Mouse (Mus musculus) erythroblast, adult 5-6 weeks (primary cell): ENCODE data around the gene Ptpa. TPM values are rescaled to one million over a fixed set of nuclear protein-coding genes. Genes with fewer than 3 reads are reported as not detected.
"Not testable (repeated sequence)": the region's sequence is repeated elsewhere in the genome, so short reads cannot be mapped to it uniquely, and the experiment has no call there.

Source experiments
- ATAC-seq: replicated peaks from 2 replicates; pipeline ENCODE4 v1.8.0; 2016; ENCODE audit warnings: moderate number of reproducible peaks, mild to moderate bottlenecking, moderate TSS enrichment, inconsistent platforms; ENCODE audit not compliant: poor library complexity, low FRiP score, severe bottlenecking
- total RNA-seq, 2 experiments: library from RNA; stranded (forward) in 1 of 2; stranded (reverse) in 1 of 2; fragments of 150-400 nt in 1 of 2; fragments of 200-764, 138-1000 nt in 1 of 2; gene quantifications; 2 replicates each; pipeline versions ENCODE4 v1.2.3 to v1.2.4; 2015 to 2017; ENCODE audit warnings: low replicate concordance in 2 of 2

Gene Ptpa
- total RNA-seq, 2 experiments from 2014 or later: 118 to 121 TPM

DNA sequence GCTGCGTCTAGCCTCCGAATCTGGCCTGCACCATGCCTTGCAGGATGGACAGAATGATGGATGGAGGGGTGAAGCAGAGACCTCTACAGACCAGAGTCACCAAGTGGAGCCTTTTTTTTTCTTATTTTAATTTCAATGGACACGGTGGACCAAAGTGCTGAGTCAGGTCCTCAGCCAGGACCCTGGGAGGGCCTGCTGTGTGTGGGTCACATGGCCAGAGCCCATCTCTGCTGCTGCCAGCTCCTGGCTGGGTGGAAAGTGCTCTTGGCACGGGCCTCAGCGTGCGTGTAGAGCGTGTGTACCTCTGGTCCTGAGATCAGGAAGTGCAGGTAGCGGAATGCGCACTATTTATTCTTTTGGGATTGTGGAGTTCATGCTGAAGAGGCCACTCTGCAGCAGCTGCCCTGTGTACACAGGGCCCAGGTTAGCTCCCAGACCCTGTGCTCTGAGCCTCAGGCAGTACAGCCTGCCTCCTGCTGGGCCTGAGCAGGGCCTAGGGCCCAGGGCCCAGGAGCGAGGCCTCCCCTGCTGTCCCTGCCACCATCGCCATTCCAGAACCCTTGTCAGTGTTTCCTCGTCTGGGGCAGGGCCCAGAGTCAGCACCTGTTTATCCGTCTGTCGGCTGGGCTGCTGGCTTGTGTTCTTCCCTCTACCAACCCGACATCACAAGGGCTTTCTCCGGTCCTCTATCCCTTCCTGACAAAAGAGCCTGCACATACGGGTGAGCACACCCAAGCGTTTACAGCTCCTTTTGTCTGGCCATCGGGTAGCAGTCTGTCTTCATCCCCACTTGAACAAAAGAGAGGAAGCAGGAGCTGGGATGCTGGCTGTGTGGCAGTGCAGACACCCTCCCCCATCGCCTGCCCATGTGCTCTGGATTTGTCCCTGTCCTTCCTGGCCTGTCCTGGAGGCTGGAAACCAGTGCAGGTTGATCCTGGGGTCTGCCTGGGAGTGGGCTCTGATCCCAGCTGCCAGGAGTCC, 16.4 kb upstream of the Ptpa start:
- ATAC-seq: no peak

DNA sequence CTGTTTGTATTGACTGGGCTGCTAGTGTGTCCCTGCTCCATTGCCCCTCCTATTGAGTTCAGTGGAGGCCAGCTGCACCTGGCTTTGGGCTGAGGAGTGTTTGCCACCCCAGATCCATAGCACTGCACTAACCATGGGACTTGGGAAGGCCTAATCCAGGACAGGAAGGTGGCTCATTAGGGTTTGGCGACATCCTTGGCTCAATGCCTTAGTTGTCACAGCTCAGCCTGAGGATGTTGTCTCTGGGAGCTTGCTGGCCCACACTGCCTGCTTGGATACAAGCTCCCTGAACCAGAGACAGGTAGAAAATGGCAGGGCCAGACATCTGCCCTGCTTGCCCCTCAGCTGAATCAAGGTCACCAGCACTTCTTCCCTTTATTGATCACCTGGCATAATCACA, 14.3 kb upstream of the Ptpa start:
- no peak for ATAC-seq

DNA sequence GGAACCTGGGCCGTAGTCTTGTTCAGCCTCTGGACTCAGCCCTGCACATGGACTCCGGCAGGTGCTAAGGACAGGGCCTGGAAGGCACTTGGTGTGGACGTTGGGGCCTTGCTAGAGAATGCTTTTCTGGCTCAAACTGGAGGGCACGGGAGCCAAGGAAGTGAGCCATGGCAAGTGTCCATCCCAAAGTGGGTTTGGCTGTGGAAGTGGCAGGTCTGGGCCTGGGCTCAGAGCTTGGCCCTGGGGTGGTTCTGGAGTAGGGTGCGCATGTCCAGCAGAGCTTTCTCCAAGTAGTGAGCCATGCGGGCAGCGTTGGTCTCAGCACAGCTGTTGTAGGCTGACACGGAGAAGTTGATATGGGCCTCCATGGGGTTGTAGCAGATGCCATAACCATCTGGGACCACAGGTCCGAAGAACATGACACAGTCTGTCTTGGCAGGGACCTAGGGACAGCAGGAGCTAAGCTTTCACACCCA, 13.4 kb upstream of the Ptpa start:
- ATAC-seq: no peak

DNA sequence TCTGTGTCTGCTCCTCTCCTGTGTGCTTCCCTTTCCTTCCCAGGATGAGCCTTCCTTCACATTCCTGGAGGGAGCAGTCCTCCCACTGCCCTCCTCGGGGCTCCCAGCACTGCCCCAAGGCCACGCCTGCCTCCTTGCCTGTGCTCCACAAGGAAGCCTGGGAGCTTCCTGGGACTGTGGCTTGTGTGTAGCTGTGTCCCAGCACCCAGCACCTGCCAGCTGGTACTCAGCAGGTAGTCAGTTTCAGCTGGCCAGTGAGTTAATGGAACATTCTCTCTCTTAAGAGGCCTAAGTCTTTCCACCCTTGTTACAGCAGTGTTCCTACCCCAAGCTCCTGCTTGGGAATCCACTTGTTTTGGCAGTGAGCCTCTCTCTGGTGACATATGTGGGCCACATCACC, 13.0 kb upstream of the Ptpa start:
- no peak for ATAC-seq

DNA sequence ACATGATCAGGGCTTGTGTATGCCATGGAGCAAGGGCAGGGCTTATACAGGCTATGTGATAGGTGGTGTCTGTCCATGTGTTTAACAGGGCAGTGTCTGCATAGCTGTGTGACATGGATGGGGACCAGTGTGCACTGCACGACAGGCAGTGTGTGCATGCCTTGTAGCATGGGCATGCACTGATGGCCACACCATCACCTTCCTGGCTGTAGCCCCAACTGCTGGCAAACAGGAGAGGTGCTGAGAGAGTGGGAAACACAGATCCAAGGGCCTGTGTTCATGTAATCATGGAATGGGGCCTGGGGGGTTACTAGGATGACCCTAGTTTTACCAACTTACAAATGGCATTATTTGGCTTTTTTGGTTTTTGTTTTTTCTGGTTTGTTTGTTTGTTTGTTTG, 12.0 kb upstream of the Ptpa start:
- no peak for ATAC-seq

DNA sequence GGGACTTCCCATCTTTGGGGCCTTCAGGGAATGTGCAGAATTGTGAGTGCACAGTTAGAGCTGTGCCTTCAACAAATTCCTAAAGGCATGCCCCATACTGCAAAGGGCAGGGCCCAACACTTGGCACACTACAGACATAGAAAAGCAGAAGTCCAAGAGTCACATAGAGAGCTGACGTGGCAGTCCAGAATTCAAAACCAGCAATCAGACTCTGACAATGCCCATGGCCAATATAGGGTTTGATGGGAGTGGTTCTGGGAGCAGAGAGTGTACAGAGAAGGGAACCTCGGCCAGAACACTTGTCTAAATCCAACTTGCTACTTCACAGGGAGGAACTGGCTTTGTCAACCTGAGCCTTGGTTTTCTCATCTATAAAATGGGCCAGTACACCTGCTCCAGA, 8.6 kb upstream of the Ptpa start:
- ATAC-seq: no peak

DNA sequence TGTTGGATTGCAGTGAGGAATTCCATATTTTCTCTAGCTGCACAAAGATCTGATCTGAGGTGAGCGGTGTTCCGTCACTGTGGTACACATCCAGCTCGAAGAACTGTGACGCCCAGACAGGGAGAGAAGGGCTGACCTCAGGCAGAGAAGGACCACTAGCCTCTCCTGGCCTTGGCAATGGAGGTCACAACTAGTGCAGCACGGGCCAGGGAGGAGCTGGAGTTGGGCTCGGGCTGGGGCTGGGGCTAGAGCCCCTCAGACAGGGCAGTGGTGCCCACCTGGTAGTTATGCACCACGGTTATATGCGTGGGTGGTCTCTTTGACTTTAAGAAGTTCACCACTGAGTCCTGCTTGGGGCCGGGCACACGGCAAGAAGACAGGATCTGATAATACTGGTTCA, 8.1 kb upstream of the Ptpa start:
- ATAC-seq: no peak

DNA sequence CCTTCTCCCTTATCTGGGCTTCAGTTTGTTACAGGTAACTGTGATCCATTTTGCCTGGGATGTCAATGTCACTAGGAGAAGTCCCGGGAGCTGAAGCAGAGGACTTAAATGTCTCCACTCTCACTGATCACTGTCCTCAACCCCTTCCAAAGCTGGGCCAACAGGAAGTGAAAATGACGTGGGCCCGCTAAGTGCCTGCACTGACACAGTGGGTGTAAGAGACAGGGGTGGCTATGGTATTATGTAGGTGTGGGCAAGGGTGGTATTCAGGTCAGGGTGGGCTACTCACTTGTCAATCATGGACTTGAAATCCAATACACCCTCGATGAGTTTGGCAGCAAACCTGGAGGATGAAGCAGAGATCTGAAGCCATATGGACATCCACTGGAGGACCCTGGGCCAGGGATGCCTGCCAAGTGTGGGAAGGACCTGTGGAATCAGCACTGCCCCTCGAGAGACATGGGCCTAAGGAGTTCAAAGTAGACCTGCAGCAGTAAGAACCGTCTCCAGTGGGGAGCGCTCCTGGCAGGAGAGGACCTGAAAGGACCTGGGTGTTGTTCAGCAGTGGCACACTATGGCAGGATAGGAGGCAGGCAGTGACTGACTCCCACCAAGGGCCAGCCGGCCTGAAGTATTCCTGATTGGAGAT, 7.3 kb upstream of the Ptpa start:
- ATAC-seq: no peak

DNA sequence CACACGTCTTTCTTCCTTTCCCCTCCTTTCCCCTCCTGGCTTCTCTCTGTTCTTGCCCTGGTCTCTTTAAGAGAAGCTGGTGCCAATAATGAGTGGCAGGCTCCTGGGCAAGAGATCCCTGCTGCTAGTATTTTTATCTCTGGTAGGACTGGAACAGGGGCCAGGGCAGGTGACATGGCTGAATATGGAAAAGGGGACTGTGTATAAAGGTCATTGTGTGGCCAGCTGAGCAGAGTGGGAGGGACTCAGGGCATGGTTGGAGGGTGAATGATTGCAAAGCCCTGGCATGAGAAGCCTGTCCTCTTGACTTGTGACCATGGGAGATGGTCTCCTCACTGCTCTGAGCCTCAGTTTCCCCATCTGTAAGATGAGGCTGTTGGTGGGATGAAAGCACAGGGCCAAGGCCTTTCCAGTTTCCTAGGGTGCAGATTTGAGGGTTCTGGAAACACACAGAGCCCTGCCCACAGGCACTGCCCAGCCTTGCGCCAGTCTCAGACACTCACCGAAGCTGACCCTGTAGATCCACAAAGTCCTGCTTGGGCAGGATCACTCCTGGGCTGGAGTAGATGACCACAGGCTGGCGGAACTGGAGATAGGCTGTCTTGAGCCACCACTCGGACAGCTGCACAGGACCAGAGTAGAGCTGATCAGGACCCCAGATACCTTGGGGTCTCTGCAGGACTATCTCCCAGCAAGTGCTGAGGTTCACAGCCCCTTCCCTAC, 6.2 kb upstream of the Ptpa start:
- no peak for ATAC-seq

DNA sequence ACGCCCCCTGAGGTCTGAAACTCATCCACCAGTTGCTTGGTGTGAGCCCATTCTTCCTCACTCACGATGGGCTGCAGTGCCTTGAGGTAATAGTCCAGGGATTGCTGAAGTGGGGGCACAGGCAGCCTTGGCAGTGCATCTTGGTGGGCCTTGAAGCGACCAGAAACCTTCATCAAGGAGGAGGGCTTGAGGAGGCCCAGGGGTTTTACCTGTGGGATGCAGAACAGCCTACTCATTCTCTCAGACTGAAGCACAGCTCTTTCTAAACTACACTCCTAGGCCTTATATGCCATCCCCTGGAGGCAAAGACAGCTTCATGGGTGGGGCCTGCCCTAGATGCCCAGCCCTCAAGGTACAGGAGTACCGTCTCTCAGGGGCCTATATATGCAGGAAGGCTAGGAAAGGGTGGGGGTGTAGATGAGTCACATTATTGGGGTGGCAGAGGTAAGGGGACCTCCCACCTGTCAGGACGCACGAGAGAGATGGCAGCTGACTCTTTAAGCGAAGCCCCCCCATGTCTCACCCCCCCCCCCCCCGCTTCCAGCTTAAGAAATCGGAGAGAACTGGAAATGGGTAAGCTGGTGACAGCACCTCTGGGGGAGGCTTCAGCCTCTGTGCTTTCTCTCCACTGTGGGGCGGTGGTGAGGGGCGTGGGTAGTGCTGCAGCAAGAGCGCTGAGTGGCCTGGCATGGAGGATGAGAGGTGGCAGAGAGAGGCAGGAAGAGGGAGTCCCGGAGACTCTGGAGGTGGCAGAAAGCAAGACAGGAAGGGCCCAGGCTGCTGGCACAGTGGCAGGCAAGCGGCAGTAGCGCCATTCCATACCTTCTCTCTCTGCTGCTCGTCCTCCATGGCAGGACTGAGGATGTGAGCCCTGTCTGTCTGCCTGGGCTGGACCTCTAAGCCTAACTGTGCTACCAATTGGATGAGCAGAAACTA, 2.5 kb upstream of the Ptpa start:
- ATAC-seq: no peak

DNA sequence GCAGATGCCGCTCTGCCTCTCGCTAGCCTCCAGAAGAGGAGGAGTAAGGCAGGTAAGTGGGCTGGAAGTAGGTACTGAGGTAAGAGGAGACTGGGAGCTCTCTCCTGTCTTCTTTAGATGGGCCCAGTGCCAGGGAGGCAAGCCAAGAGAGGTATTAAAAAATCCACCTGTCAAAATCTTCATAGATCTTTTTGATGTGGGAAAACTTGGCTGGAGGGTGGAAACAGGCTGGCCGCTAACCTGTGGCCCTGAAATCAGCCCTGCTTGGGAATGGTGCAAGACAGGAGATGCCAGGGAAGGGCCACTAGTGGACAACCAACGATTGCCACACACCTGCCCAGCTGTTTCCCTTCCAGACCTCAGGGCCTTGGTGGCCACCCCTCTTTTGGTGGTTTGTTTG, 1.7 kb upstream of the Ptpa start:
- no peak for ATAC-seq

DNA sequence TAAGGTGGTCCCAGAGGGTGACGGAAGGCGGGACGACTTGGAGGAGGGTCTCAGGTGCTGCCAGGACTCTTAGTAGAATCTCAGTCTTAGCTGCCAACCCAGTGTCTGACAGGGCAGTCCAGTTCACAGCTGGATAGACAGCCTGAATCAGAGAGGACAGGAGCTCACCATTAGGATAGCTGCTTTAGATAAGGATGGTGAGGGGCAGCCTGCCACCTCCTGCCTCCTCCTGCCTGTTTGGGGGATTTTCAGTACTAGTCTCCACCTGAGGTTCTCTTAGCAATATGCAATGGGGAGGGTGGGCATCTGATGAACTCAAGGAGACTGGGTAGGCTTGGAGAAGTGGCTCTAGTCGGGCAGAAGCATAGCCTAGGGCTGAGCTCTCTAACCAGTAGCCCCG, 1.2 kb upstream of the Ptpa start:
- 0 out of 2 replicates have a peak, but pooled peaks have one; percentile 11 for ATAC-seq

DNA sequence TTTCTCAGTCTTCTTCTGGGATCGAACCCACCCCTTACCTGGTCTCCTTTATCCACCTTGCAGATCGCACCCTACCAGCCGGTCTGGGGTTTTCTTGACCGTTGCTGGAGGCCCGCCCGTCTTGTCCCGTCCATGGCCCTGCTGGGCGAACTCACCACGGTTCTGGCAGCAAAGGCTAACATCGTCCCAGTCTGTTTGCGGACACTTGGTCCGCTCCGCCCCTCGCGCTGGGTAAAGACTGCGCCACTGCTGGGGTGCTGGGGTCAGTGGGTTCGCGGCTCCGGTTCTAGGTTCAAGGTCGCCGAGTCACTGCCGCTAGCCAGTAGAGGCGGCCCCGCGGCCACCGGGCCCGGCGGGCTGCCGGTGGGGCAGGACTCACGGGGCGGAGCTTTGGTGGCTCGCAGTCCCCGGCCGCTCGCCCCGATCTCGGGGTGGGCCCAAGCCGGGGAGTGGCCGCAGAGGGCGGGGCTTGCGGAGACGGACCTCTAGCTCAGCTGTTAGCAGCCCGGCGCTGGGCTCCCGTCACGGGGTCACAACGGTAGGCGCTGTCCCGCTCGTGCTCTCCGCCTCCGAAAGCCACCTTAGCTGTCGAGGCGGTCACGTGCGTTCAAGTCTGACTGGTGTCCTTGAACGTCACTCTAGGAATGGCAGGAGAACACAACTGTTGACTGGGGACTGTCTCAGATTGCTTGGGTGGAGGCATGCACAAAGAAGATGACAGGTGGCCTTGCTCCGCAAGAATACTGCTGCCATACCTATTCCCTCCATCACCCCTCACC, 493 bp upstream of the Ptpa start, which contains the start of gene Crat:
Gene Crat (minus strand): TSS at position 657 of the 779 bp plus-strand sequence.
- ATAC-seq: peak; percentile 75

DNA sequence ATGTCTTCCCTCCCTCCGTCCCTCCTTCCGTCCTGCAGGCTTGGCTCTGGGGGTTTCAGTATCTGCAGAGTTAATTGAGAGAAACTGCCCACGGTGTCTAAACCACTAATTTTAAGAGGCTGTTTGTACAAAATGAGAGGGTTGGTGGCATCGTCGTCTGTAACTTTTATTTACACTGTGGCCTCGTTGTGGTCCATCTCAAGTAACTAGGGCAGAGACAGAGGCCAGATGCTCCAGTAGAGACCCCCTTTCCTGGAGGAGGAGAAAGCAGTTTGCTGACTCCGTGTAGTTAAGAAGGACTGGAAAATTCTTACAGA, 768 bp downstream of the Ptpa start:
- ATAC-seq: no peak

DNA sequence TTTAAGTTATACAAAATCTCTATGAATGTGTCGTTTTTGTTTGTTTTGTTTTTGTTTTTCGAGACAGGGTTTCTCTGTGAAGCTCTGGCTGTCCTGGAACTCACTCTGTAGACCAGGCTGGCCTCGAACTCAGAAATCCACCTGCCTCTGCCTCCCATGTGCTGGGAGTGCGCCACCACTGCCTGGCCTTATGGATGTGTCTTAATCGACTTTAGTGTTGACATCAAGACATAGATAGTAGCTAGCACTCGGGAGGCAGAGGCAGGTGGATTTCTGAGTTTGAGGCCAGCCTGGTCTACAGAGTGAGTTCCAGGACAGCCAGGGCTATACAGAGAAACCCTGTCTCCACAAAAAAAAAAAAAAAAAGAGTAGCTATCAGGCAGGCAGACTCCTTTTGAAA, 1.3 kb downstream of the Ptpa start:
- not testable (repeated sequence) for ATAC-seq

DNA sequence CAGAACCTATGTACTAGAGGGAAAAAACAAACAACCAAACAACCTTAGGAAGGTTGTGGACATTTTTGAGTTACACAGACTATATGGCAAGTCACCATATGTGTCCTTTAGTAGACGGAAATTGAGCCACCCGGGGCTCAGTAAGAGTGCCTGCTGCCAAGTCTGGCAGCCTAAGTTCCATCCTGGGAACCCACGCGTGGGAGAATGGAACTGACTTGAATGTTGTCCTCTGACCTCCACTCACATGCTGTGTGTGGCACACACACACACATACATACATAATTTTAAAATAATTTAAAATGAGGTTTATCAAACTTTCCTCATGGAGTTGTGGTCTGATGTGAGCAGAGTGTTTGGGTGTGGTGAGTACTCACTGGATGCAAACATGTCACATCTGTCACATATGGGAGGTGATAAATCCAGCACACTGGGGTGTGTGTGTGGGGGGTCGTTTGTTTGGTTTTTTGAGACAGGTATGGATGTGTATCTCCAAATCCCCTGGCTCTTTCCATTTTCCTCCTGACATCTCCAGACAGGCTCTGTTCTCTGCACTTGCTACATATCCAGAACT, 1.8 kb downstream of the Ptpa start:
- ATAC-seq: peak; percentile 63

DNA sequence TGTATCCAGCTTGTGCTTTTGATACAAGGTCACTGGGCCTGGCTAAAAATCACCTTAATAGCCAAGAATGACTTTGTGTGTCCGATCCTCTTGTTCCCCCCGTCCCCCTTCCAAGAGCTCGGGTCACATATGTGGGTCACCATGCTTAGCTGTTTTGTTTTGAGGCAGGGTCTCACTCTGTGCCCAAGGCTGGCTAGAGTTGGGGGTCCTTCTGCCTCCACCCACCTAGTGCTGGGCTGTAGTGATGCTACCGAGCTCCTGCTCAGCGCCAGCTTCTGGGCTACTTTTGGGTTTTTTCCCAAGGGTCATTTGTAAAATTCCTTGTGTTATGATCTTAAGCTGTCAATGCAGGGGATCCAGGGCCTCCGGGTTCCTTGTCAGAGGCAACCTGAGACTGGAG, 2.4 kb downstream of the Ptpa start:
- no peak for ATAC-seq

DNA sequence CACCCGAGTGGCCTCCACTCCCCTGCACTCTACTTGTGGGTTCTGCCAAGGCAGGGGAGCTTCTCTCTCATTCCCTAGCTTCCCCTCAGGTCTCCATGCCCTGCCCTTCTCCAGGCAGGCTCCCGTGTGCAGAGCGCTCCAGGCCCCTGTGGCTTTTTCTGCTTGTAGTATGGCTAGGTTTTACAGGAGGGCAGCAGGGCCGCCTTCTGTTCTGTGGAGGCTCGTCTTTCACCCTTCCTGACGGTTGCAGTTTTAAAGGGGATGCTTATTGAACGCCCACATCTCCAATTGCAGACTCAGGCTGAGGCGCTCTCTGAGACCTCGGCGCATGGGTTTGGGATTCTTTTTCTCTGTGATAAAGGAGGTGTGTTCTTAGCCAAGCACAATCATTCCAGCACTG, 3.3 kb downstream of the Ptpa start:
- no peak for ATAC-seq
